Mouse (Mus musculus) CD8-positive naive resting alpha-beta T cell, adult 2 months (primary cell): ENCODE data around the gene Gm10322.

Experiments used
- DNase-seq, 2 experiments: peaks; one replicate each; pipeline ENCODE4 v3.0.0; 2022; ENCODE audit warnings: low read depth in 2 of 2, low spot score in 2 of 2

Gene Gm10322

DNA sequence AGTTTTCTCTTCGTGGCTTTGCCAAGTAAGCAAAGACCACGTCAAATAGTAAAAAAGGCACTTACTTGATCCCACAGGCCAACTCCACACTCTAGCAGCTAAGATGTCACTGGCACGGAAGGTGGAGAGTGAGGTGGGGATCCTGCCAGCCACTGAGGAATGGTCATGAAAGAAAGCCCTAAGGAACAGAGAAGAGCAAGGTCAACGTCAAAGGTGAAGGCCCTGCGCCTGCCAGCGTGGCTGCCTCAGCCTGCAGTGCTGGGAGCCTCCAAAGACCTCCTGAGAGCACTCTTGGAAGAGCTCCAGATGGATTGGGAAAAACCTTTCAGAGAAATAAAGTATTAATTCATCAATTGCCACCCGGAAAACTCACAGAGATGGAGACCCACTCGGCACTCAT is 15.3 kb upstream of the Gm10322 start:
- DNase-seq, result no peak

DNA sequence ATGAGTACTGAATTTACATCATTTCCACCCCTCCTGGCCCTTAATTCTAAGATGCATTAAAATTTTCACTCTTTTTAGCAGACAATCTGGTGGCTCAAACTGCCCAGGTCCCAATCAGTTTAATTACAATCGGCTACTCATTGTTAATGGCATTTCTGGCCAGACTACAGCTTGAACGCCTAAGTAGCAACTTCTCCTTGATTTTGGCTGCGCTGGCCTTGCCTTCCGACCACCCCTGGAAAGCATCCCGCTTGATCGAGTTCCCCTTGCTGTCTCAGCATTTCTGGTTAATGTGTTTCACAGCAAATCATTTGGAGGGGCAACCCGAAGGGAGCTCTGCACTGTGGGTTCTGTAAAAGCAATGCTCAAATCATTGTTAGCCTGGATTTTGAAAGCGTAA is 13.8 kb upstream of the Gm10322 start:
- DNase-seq, result no peak

DNA sequence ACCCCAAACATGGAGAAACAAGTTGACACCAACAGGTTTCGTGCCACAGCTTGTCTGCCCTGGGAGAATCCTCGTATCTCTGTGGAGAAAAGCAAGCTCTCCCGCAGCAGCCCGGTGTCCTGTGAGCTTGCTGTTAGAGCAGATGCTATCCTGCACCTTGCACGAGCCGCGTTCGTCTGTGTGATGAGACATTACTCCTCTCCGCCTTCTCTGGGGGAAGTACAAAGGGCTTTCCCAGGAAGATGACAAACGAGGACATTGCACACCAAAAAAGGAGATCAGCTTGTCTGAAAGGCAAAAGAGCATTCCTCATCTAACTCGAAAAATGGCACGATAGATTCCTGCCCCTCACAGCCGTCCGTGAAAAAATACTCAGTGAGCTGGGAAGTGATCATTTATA is 13.0 kb upstream of the Gm10322 start:
- no peak for DNase-seq

DNA sequence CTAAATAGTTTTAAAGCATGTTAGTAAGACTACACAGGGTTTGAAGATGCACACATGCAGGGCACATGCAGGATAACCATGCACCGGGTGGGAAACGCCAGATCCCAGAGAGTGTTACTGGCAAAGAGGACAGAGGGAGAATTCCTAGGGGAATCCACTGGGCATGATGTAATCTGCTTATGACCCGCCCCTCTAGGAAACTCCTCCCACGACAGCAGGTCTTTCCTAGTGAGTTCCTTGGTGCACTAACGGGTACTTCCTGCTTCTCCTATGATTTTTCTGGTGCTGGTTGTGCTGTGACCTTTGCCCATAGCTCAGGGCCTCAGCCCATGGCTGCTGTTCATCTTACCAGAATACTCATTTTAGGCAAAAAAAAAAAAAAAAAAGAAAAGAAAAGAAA is 12.0 kb upstream of the Gm10322 start:
- no peak for DNase-seq

DNA sequence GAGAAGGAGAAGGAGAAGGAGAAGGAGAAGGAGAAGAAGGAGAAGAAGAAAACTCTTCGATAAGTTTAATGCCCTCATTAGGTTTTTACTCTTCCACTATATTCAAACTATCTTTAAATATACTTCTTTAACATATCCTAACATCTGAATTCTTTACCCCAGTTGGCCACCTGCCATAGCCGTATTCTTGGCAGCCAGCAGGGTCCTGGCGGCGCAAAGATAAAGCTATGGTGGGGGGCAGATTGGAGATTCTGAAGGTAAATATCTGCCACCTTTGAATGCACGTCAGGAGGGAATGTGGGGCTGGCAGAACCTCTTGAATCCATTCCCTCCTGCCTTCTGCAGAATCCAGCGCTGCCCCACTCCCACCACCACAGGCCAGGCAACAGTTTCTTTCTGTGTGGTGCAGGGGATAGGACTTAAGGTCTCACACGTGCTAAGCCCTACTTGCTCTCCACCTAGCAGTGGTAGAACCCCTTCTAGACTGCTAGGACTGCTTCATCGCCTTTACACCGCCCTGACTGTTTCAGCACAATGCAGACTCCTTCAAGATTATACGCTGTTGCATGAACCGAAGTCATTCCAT is 10.9 kb upstream of the Gm10322 start:
- no peak for DNase-seq

DNA sequence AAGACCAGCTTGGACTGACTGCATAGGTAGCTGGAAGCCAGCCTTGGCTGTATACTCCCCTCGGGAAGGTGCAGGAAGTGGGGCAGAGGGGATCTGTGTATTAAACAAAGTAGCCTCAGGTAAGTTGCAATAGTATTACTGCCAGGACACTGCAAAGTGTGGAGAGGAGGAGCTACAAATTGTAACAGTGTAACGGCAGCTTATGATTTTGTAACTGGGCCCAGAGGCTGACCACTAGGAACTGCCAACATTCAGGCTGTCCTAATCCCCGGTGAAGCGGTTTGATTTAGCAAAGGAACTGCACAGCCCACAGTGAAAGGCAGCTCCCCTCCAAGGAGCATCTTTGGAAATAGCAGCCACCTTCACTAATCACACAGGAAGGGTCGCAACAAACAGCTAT is 2.6 kb upstream of the Gm10322 start:
- no peak for DNase-seq

DNA sequence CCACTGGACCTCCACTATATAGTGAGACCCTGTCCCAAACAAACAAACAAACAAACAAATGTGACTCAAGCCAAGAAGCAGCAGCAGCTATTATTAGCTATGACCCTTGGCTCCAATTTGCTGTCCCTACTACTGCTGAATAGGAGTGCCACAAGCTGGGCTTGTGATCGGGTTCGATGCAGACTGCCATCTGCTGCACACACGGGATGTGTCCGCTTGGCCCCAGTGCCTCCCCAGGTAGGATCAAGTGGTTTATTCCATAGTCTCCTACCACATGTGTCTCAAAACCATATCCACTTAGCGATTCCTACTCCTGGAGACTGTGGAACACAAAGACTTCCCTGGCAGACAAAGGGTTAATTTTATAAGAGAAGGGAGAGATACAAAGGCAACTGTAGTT is 1.7 kb upstream of the Gm10322 start:
- no peak for DNase-seq

DNA sequence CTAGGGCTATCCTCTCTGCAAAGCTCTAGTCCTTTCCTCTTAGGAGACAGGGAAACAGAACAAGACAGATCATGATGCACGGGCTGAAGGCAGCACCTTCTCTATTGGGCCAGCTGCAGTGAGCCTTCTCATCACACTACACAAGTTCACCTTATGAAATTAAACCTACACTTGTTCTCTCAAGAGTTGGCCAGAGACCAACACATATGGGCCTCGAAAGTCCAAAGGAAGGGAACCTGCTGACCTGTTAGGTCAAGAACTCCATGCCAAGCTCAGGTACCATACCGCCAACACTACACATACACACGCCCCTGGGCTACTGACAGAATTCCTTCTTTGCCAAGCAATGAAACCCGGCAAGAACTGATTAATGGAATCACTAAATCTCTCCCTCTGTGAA is 452 bp upstream of the Gm10322 start:
- no peak for DNase-seq

DNA sequence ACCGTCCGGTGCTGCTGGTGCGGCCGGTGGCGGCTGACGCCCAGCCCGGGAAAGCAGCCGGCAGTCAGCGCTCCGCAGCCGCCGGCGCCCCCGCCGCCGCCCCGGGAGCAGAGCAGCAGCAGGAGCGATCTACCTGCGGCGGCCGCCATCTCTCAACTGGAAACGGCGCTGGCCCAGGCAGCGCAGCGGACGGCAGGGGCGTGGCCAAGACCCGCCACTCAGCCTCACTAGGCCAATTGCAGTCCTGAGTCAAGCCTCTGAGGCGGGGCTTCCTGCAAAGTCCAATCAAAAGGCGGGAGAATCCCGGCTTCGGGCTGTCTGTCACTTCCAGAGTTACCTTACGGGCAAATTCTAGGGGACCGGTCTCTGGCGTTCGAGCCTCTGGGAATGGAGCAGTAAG is 659 bp downstream of the Gm10322 start, which contains the start of gene Mcu:
Gene Mcu (minus strand): TSS at position 171 of the 400 bp plus-strand sequence.
- peak; percentile 82 to 89 for DNase-seq

DNA sequence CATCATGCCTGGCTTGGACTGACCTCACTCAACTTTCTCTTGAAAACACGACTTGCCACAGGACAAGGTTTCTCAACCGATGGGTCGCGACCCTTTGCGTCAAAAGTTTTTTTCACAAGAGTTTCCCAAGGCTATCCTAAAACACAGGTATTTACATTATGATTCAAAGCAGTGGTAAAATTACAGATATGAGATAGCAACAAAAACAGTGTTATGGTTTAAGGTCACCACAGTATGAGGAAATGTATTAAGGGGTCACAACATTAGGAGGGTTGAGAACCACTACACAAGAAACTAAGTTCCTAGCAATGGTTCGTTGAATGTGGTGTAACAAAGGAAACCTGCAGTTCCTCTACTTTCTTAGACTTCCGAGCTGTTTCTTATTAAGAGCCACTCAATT is 1.9 kb downstream of the Gm10322 start:
- no peak for DNase-seq

DNA sequence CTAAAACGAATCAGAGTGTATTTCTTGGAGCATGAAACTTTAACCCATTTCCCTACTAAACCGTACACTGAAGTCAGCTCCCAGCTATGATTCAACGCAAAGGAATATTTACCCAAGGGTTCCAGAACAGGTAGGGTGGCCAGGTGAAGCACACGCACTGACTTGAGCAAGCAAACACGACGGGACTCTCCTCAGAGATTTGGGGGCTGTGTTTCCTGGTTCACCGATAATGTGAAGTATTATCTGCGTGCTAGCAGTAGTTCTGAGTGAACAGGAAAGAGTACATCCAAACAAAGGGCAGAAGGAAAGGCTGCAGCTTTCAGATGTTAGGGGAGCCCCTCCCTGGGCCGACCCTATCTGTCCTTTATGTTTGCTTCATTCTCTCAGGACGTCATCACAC is 5.5 kb downstream of the Gm10322 start:
- no peak for DNase-seq

DNA sequence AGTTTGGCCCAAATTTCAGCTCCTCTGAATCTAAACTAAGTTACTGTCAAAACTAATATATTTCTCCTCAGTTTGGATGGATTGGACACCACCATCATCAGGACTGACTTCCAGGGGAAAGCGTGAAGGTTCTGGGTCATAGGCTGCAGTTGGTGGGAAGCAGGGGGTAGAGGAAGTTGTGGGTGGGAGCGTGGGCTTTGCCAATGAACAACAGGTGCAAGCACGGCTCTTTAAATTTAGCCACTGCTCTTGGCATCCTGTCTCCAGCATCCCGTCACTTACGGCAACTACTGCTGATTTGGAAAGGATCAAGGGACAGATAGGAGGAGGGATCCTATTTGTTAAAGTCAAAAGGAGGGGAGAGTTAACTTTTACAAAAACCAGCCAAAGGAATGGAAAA is 7.6 kb downstream of the Gm10322 start:
- no peak for DNase-seq

DNA sequence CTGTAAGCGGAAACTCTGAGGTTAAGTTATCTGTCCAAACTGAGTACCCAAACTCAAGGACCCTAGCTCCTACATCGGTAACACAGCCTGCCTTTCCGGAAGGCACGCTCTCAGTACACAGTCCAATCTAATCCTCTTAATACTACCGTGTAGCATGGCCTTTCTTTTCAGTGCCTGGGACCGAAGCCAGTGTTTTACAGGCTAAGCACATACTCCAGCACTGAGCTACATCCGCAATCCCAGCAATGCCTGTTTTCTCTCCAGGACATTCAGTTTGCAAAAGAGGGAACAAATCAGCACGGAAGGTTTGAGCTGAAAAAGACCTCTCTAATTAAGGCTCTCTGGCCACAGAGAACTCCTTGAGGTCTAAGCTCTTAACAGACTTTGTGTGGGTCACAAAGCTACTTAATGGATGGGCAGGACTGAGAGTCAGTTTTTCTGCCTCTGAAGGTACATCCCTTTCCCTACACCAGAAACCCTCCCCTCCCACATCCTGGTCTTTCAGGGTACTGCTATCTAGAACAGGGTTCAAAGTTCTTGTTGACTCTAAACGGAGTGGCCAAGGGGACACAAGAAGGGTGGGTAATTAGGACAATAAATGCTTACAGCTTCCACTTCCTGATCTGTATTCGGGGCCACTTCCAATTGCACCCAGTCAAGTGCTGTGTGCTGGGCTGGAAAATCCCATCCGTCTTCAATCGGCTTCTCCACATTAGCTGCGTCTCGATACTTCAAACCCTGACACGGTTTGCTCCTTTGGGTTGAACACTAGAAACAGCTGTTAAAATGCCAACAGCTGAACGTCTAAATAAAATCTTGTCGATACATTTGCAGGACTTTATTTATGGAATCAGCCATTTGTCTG is 13.0 kb downstream of the Gm10322 start:
- DNase-seq, result no peak

DNA sequence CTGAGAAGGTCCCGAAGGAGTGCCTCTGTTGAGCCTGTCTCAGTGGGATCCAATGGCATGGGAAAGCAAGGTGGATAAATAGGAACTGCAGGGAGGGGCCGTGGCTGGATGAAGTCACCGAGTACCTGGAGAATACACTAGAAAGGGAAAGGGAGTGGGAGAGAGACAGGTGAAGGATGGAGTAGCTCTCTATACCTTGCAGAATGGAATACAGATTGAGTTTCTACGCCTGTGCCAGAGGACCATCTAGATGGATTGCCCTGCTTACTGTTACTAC is 13.6 kb downstream of the Gm10322 start:
- DNase-seq, result no peak

DNA sequence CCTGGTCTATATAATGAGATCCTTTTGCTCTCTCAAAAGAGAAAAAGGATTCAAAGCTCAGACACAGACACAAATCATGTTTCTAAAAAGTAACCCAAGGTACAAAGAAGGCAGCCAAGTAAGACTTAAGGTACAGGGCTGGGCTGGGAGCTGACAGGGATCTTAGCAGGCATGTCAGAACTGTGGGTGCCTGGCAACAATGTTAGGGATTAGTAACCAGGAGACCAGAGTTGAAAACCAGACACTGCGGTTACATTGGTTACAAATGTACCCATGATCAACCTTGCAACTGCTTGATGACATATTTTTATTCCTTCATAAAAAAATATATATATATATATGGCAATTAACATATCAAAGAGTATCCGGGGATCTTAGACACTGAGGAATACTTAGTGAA is 20.2 kb downstream of the Gm10322 start:
- no peak for DNase-seq

DNA sequence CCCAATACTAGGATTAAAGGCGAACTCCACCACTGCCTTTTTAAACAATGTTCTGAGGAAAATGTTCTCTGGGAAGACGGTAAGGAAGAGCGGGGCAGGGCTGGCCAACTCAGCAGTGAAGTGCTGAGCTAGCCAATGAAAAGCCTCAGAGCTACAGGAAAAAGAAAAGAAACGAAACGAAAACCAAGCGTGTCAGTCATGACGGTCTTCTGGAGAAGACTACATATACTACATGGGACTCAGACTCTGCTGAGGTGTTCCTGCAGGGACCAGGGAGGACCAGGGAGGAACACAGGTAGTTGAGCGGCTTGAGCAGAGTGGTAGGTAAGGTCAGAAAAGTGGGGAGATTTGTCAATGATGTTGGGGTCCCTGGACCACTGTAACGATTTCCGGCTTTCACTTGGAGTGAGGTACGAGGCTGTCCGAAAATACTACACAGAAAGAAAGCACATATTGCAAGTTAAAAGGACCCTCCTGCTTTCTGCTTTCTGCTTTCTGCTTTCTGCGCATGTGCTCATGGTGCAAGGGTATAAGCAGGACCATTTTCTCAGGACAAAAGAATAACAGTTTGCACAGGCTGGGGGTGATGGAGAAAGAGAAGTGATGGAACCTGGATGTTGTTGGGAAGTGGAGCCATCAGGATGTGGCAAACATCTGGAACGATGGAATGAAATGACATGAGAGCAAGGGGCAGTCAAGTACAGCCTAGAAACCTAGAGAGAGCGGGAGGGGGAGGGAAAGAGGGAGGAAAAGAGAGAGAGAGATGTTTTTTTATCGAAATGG is 21.1 kb downstream of the Gm10322 start:
- no peak for DNase-seq

DNA sequence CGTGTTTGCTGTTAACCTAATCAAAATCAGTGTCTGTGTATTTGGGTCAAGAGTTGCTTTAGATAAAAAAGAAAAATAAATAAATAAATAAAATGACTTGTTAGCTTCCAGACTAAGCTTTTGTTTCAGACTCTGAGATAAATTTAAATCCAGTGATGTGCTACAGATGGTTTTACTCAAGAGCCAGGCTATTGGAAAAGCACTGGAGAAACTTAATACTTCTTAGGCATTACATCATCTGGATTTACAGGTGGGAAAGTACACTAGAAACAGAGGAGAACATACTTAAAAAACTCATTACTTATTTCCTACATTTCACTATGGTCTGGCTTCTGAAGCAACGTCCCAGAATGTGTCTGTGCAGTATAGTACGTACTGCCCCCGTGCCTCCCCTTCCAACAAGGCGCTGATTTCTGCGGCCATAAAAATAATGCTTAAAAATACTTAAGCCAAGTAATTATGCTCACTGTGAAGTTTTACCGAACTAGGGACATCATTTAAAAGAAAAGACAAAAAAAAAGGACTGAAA is 21.8 kb downstream of the Gm10322 start:
- no peak for DNase-seq

DNA sequence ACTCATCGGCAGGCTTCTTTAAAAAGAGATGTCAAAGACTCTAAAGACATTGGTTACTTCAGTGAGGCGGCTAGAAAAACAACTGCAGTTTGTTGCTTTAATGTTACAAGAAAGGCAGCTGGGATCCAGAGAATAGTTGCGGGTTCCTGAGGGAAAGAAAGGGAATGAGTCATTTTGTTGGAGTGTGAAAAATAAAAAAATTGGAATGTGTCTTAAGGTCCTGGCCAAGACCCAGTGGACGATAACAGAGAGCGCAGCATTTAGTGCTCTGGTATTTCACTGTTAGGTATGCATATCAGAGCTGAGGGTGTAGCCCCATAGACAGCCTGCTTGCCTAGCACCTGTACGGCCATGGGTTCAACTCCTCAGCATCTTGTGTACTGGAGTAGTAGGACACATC is 22.7 kb downstream of the Gm10322 start:
- DNase-seq, result no peak

DNA sequence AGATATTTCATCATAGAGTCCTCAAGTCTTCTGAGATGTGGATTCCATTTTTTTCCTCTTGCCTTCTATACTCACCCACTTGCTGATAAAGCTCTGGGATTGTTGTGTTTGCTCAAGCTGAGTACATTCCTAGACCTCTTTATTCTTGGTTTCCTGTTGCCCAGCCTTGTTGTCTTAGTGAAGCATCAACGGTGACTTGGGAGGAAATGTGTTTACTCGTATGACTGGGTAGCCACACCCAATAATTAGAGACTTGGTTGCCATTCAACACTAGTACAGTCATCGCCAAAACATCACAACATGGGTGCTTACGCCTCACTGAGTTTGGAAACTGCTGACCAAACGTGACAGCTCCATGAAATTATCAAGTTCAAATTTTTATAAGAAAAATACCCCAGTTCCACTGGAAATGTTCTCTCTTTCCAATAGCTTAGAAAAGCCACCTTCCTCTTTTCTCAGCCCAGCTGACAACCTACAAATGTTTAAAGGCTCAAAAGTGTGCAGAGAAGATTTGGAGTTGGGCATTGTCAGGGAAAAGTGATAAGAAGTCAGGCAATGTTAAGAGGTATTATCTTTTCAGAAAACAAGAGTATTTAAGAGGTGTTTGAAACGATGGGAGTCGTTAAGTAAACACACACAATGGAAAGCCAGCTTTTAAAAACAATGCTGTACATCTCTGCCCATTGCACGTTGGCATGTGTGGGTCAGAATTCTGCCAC is 27.0 kb downstream of the Gm10322 start:
- DNase-seq, result no peak

DNA sequence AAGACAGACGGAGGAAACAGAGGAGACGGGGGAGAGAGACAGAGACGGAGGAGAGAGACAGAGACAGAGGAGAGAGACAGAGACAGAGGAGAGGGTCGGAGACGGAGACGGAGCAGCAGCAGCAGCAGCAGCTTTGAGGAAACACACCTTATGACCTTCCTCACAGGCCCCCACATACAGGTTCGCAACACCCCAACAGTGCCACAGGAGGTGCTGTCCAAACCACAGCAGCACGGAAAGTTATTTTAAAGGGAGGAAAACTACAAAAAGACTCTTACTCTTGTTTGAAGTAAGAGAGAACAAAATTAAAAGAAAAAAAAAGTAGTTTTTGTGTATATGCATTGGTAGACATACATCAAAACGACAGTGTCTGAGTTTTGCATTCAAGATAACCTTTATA is 27.8 kb downstream of the Gm10322 start:
- no peak for DNase-seq

DNA sequence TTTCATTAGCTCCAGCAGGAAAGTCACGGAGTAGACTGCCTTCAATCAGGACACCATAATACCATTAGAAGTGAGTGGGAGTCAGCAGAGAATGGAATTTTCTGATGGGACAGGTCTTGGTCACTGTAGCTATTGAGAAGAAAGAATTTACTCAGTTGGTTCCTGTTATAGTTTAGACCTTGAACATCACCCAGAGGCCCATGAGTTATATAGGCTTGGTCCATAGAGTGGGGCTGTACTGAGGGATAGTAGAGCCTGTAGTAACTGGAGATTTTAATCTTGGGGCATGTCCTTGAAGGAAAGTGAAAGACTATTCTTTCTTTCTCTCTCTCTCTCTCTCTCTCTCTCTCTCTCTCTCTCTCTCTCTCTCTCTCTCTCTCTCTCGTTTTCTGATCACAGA is 28.8 kb downstream of the Gm10322 start:
- no peak for DNase-seq
